Mouse (Mus musculus) heart, embryonic 11.5 days (tissue): Measurements from ENCODE around the gene Pdzd8. TPM values are rescaled to one million over a fixed set of nuclear protein-coding genes. Genes with fewer than 3 reads are reported as not detected.

Source experiments
- ATAC-seq: fragments of 200-750 bp; cut with Nextera tagmentation; replicated peaks from 2 replicates; pipeline ENCODE4 v1.8.0; 2017; ENCODE audit warnings: moderate library complexity; ENCODE audit not compliant: insufficient number of reproducible peaks, low FRiP score, low TSS enrichment
- H3K27ac ChIP-seq: fragments of 300-500 bp; sonication (generic); 2 replicates; pipeline ENCODE4 v1.5.1; 2014; ENCODE audit warnings: mild to moderate bottlenecking, low read depth, low read length
- H3K27me3 ChIP-seq: fragments of 300-500 bp; sonication (generic); 2 replicates; pipeline ENCODE4 v1.6.1; 2014; ENCODE audit warnings: mild to moderate bottlenecking, low read length, mixed read lengths; ENCODE audit not compliant: control insufficient read depth, insufficient read depth
- H3K36me3 ChIP-seq: fragments of 300-500 bp; sonication (generic); 2 replicates; pipeline ENCODE4 v1.6.1; 2014; ENCODE audit warnings: mild to moderate bottlenecking, low read length, moderate library complexity, mixed read lengths; ENCODE audit not compliant: control insufficient read depth, insufficient read depth
- H3K4me1 ChIP-seq: fragments of 300-500 bp; sonication (generic); 2 replicates; pipeline ENCODE4 v1.6.1; 2014; ENCODE audit warnings: low read length; ENCODE audit not compliant: control insufficient read depth, insufficient read depth
- H3K4me2 ChIP-seq: fragments of 300-500 bp; sonication (generic); 2 replicates; pipeline ENCODE4 v1.6.1; 2014; ENCODE audit warnings: mild to moderate bottlenecking, moderate library complexity
- H3K4me3 ChIP-seq: fragments of 300-500 bp; sonication (generic); 2 replicates; pipeline ENCODE4 v1.5.1; 2014; ENCODE audit warnings: low read depth, low read length
- H3K9ac ChIP-seq: fragments of 300-500 bp; sonication (generic); 2 replicates; pipeline ENCODE4 v1.6.1; 2014; ENCODE audit warnings: mild to moderate bottlenecking, low read depth, low read length, moderate library complexity
- H3K9me3 ChIP-seq: fragments of 300-500 bp; sonication (generic); replicated peaks from 2 replicates; pipeline ENCODE4 v1.6.1; 2016; ENCODE audit warnings: low read length; ENCODE audit not compliant: control insufficient read depth
- WGBS: fragments of 180-500 bp; shearing (Covaris S2); extraction: QIAGEN DNeasy Blood & Tissue Kit; methylation state at CpG from one replicate; pipeline ENCODE4 v1.1.7; 2014; ENCODE audit not compliant: insufficient replicate concordance; 5-methylcytosine and 5-hydroxymethylcytosine counted together
- polyA plus RNA-seq: library from polyadenylated mRNA; unstranded; fragments of >200 nt; fragmentation: Nextera tagmentation; extraction: Ambion mirVana; gene quantifications from 2 replicates; pipeline ENCODE4 v1.2.1, GENCODE M21; 2014

Gene Pdzd8
- polyA plus RNA-seq, 1 experiment from 2014 or later: 12.1 TPM

GRCm38 (mm10) chr19:59330816-59331225, 14.8 kb downstream of the Pdzd8 start:
- Histone ChIP-seq H3K9ac (no peak overlapping the region), H3K4me3 (no peak overlapping the region)
- no peak for ATAC-seq

DNA sequence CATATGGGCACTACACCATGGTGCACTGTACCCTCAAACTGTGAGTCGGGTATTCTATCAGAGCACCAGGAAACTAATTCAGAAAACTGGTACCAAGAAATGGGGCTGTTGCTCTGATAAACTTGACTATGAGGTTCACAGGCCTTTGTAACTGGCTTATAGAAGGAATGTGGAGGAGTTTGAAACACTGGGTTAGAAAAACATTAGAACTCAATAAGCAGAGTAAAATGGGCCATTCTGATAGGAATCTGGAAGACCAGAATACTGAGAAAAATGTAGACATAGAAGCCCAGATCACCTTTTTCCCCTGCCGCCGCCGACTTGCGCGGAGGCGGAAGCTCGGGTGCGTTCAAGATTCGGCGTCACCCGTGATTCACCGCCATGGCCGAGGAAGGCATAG, 23.6 kb downstream of the Pdzd8 start, which contains the start of gene Rps12-ps3:
Rps12-ps3 (plus strand) TSS at position 301 of the 400 bp plus-strand sequence.
- H3K9me3 ChIP-seq: no peaks in the 10 kb centered on the region
- no peaks in the 10 kb centered on the region for H3K27me3 ChIP-seq
- ATAC-seq: no peak
- H3K27ac ChIP-seq: no peak within 1 kb of the TSS
- whole genome bisulfite sequencing: 96% methylated on average over 10 of the region's 14 CpGs
- H3K9ac ChIP-seq: no peak within 1 kb of the TSS
- no peaks in the 10 kb centered on the region; the same call in 1 of the 2 replicates for H3K4me1 ChIP-seq
- no peak within 1 kb of the TSS for H3K4me2 ChIP-seq
- H3K4me3 ChIP-seq: no peak within 1 kb of the TSS
- H3K36me3 ChIP-seq: no peaks in the 10 kb centered on the region

More at GRCm38 (mm10) chr19:59330816-59331225, 14.8 kb downstream of the Pdzd8 start:
- H3K9me3 ChIP-seq: no peaks in the 10 kb centered on the region
- no peak overlapping the region for H3K4me2 ChIP-seq
- peaks cover 5% of the 10 kb centered on the region; the same call in 1 of the 2 replicates for H3K4me1 ChIP-seq
- no peak overlapping the region for H3K27ac ChIP-seq
- no peaks in the 10 kb centered on the region for H3K27me3 ChIP-seq
- no peaks in the 10 kb centered on the region for H3K36me3 ChIP-seq

DNA sequence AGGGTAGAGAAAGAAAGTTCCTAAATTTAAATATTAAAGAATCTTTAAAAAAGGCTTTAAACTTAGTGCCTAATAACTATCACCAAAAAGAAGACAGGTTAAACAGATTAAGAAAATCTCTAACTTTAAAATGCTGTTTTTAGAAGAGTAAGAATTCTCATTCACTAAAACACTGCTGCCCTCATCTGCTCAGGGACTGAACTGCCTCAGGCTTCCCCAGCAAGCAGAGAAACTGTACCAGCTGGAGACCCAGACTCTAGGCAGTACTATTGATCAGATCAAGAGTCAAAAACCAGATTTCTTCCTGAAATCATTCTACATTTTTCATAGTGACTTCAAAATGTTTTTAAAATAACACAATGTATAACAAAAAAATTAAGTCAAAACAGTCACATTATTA, 29.0 kb downstream of the Pdzd8 start:
- Histone ChIP-seq H3K4me2 (no peak overlapping the region), H3K27ac (no peak overlapping the region), H3K9me3 (no peaks in the 10 kb centered on the region), H3K4me3 (no peak overlapping the region), H3K9ac (no peak overlapping the region), H3K36me3 (no peaks in the 10 kb centered on the region; the same call in 1 of the 2 replicates), H3K4me1 (no peaks in the 10 kb centered on the region), H3K27me3 (no peaks in the 10 kb centered on the region)
- no peak for ATAC-seq

DNA sequence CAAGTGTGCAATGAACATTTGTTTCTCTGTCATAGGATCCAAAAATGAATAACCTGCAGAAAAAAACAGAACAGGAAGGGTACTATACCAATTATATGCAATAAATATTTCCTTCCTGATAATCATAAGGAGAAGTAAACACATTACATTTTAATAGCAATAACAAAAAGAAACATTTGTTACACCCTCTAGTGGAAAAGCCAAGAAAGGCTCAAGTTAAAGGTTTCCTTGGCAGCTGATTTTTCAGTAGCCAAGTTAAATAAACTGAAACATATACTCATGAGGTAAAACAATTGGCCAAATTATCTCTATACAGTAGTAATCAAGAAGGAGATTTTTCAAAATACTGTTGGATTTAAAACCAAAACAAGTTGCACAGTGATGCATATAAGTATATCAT, 30.3 kb downstream of the Pdzd8 start:
- Histone ChIP-seq H3K4me3 (no peak overlapping the region), H3K36me3 (no peaks in the 10 kb centered on the region; the same call in 1 of the 2 replicates), H3K9me3 (no peaks in the 10 kb centered on the region), H3K9ac (no peak overlapping the region), H3K4me2 (no peak overlapping the region), H3K27ac (no peak overlapping the region), H3K27me3 (no peaks in the 10 kb centered on the region), H3K4me1 (no peaks in the 10 kb centered on the region)
- ATAC-seq: no peak

DNA sequence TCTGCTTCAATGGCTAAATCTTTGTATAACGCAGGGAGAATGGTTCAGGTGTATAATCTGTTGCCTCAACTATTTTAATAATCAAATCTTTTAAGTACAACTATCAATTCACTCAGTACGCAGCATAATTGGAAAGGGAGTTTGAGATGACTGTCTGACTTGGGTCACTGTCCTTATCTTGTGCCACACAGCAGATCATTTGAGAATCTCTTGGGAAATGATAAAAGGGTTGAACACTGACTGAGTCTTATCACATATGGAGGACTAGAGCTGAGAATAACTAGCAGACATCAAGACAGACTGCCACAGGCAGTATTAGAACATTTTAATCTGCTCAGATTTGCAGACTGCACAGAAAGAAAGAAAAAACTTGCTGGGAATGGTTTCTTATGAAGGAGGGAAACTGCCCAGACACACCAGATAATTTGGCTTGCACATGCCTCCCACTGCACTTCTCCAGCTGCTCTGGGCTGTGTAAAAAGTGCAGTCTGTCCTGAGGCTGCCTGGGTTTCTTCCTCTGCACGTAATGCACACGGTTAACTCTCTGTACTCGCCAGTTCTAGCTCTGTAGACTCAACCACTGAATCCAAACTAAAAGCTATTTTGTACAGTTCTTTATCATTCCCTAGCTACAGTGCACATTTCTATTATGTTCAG, 53.3 kb downstream of the Pdzd8 start:
- no peaks in the 10 kb centered on the region for H3K9me3 ChIP-seq
- no peak overlapping the region for H3K4me3 ChIP-seq
- H3K9ac ChIP-seq: no peak overlapping the region; the same call in 1 of the 2 replicates
- H3K36me3 ChIP-seq: no peaks in the 10 kb centered on the region
- H3K4me1 ChIP-seq: no peaks in the 10 kb centered on the region
- H3K27ac ChIP-seq: no peak overlapping the region
- no peak overlapping the region for H3K4me2 ChIP-seq
- 78% methylated on average over 5 of the region's 5 CpGs for WGBS
- no peak for ATAC-seq
- no peaks in the 10 kb centered on the region for H3K27me3 ChIP-seq

DNA sequence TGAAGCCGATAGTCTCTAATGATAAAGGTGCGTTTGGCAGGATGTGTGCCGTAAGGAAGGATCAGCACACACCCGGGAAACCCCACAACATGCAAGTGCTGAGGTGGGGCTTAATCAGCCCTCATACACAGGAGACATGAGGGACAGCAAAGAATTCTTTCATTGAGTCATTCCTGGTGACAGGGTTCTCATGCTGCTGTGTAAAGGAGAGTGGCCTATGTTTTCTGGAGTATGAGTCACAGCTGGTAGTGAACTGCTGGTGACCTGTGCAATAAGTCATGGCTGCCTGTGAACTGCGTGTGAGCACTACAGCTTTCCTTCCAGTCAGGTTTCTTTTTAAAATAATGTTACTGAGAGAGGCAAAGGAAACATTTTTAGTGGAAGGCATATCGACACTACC, 55.8 kb downstream of the Pdzd8 start:
- H3K4me2 ChIP-seq: no peak overlapping the region
- H3K4me1 ChIP-seq: no peaks in the 10 kb centered on the region
- no peak overlapping the region for H3K4me3 ChIP-seq
- H3K9me3 ChIP-seq: no peaks in the 10 kb centered on the region
- H3K36me3 ChIP-seq: no peaks in the 10 kb centered on the region
- 80% methylated on average over 6 of the region's 6 CpGs for WGBS
- ATAC-seq: no peak
- no peaks in the 10 kb centered on the region for H3K27me3 ChIP-seq
- no peak overlapping the region for H3K27ac ChIP-seq
- H3K9ac ChIP-seq: no peak overlapping the region

DNA sequence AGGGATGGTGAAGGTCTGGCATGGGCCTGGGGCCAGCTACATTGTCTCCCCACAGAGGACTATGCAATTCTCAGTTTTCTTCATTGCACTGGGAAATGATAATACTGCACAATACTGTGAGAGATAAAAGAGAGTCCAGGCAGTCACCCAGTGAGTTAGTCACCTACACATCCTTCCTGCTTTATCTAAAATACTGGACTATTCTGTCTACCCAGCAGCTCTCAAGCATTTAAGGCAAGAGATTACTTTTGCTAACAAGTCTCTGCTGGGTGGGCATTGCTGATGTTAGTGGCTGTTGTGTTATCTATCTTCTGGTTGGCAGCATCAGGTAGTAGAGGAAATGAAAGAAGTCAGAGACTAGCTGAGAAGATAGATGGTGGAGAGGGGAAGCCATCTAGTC, 56.5 kb downstream of the Pdzd8 start:
- Histone ChIP-seq H3K27me3 (no peaks in the 10 kb centered on the region), H3K9me3 (no peaks in the 10 kb centered on the region)
- no peak for ATAC-seq

DNA sequence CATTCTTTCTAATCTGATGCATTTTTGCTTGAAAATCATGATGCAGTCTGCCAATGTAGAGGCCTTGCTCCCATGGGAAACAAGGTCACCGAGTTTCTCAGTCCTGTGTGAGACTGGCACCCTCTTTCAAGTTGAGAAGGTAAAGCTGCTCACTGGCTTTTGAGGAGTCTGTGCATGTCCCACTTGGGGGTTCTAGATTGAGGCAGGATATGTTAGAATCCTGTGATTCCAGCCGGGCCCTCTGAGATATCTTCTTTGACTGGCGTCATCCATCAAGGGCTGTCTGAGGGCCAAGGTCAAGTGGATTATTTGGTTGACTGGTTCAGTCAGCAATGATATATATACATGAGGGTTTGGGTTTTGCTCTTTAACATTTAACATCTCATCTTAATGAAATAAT, 63.6 kb downstream of the Pdzd8 start:
- no peaks in the 10 kb centered on the region for H3K4me1 ChIP-seq
- no peak overlapping the region for H3K4me3 ChIP-seq
- no peak overlapping the region for H3K4me2 ChIP-seq
- H3K36me3 ChIP-seq: no peaks in the 10 kb centered on the region
- no peak overlapping the region for H3K27ac ChIP-seq
- no peak overlapping the region for H3K9ac ChIP-seq
- no peak for ATAC-seq
- no peaks in the 10 kb centered on the region for H3K9me3 ChIP-seq
- no peaks in the 10 kb centered on the region for H3K27me3 ChIP-seq
- WGBS: 84% methylated on average over 3 of the region's 3 CpGs

More for the DNA sequence above, 56.5 kb downstream of the Pdzd8 start:
- H3K4me2 ChIP-seq: no peak overlapping the region
- no peak overlapping the region for H3K27ac ChIP-seq
- H3K36me3 ChIP-seq: no peaks in the 10 kb centered on the region
- no peak overlapping the region for H3K4me3 ChIP-seq
- H3K9ac ChIP-seq: no peak overlapping the region
- H3K4me1 ChIP-seq: no peaks in the 10 kb centered on the region

DNA sequence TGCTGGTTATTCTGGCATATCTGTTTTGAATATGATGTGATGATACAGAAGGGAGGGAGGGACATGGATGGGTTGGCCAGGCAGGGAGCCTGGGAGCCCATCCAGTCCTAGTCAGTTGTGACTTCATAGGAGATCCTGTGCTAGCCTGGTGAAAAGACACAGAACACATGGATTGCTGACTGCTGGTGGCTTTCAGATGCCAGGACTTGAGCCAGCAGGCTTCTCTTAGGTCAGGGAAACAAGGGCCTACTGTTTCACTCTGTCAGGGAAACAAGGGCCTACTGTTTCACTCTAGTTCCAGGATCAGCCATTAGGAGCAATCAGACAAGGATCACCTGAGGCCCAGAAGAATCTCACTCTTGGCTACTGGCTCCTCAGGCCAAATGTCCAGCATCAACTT, 64.7 kb downstream of the Pdzd8 start:
- Histone ChIP-seq H3K4me2 (no peak overlapping the region), H3K36me3 (no peaks in the 10 kb centered on the region), H3K9me3 (no peaks in the 10 kb centered on the region), H3K9ac (no peak overlapping the region), H3K27me3 (no peaks in the 10 kb centered on the region), H3K4me3 (no peak overlapping the region), H3K4me1 (no peaks in the 10 kb centered on the region), H3K27ac (no peak overlapping the region)
- ATAC-seq: no peak
